Mouse (Mus musculus): ENCODE measurements at regions not wholly inside any gene's neighbourhood (a gene's known extent, or its start where the extent isn't known, plus 50 kb on each side); places are given as distances from the start of the nearest gene placed in this dataset.

- TF ChIP-seq POLR2A (IDR thresholded peaks at IDR 0.05; ENCODE audit: borderline replicate concordance, extremely low read depth, low read depth, low read length) (no peak), CTCF (IDR thresholded peaks at IDR 0.05; ENCODE audit: insufficient read depth, low read length) (no peak)
- Histone ChIP-seq H3K4me1 (ENCODE audit: control insufficient read depth, insufficient read depth, low read length) (no peaks in the 10 kb centered on the region), H3K4me3 (replicated peaks; ENCODE audit: extremely low read depth, low read depth, low read length) (no peak overlapping the region)
- no peak for DNase-seq
These were observed 235.2 kb upstream of the Ptprz1 start for GRCm38 (mm10) chr6:22640100-22640499.

- WGBS: 82% methylated on average over 3 of the region's 3 CpGs
- H3K4me3 ChIP-seq (replicated peaks; ENCODE audit: extremely low read depth, low read depth, low read length): no peak overlapping the region
- TF ChIP-seq CTCF (IDR thresholded peaks at IDR 0.05; ENCODE audit: insufficient read depth, low read length): no peak
- TF ChIP-seq POLR2A (IDR thresholded peaks at IDR 0.05; ENCODE audit: borderline replicate concordance, extremely low read depth, low read depth, low read length): no peak
- no peaks in the 10 kb centered on the region for H3K4me1 ChIP-seq (ENCODE audit: control insufficient read depth, insufficient read depth, low read length)
- DNase-seq: no peak
These were observed 240.2 kb upstream of the Ptprz1 start for GRCm38 (mm10) chr6:22635141-22635540.

GRCm38 (mm10) chr6:22634740-22635139 is 240.6 kb upstream of the Ptprz1 start:
- no peaks in the 10 kb centered on the region for H3K4me1 ChIP-seq (ENCODE audit: control insufficient read depth, insufficient read depth, low read length)
- 75% methylated on average over 5 of the region's 5 CpGs for WGBS
- TF ChIP-seq CTCF (IDR thresholded peaks at IDR 0.05; ENCODE audit: insufficient read depth, low read length) (no peak), POLR2A (IDR thresholded peaks at IDR 0.05; ENCODE audit: borderline replicate concordance, extremely low read depth, low read depth, low read length) (no peak)
- no peak overlapping the region for H3K4me3 ChIP-seq (replicated peaks; ENCODE audit: extremely low read depth, low read depth, low read length)
- DNase-seq: no peak

GRCm38 (mm10) chr6:22591592-22591991 is 235.5 kb upstream of the Fam3c start:
- no peak overlapping the region for H3K4me3 ChIP-seq (replicated peaks; ENCODE audit: extremely low read depth, low read depth, low read length)
- H3K4me1 ChIP-seq (ENCODE audit: control insufficient read depth, insufficient read depth, low read length): no peaks in the 10 kb centered on the region
- 64% methylated on average over 5 of the region's 5 CpGs for WGBS
- no peak for DNase-seq
- no peak for TF ChIP-seq POLR2A (IDR thresholded peaks at IDR 0.05; ENCODE audit: borderline replicate concordance, extremely low read depth, low read depth, low read length)
- no peak for TF ChIP-seq CTCF (IDR thresholded peaks at IDR 0.05; ENCODE audit: insufficient read depth, low read length)

- WGBS: 63% methylated on average over 4 of the region's 4 CpGs
- H3K4me3 ChIP-seq (replicated peaks; ENCODE audit: extremely low read depth, low read depth, low read length): no peak overlapping the region
- TF ChIP-seq POLR2A (IDR thresholded peaks at IDR 0.05; ENCODE audit: borderline replicate concordance, extremely low read depth, low read depth, low read length) (no peak), CTCF (IDR thresholded peaks at IDR 0.05; ENCODE audit: insufficient read depth, low read length) (no peak)
These were observed 228.8 kb upstream of the Fam3c start for GRCm38 (mm10) chr6:22584851-22585250.

GRCm38 (mm10) chr6:22572925-22573324 is 216.9 kb upstream of the Fam3c start:
- WGBS: 39% methylated on average over 1 of the region's 1 CpGs
- TF ChIP-seq POLR2A (IDR thresholded peaks at IDR 0.05; ENCODE audit: borderline replicate concordance, extremely low read depth, low read depth, low read length) (no peak), CTCF (IDR thresholded peaks at IDR 0.05; ENCODE audit: insufficient read depth, low read length) (no peak)
- no peak for DNase-seq
- no peak overlapping the region for H3K4me3 ChIP-seq (replicated peaks; ENCODE audit: extremely low read depth, low read depth, low read length)
- no peaks in the 10 kb centered on the region for H3K4me1 ChIP-seq (ENCODE audit: control insufficient read depth, insufficient read depth, low read length)

More at GRCm38 (mm10) chr6:22584851-22585250, 228.8 kb upstream of the Fam3c start:
- no peaks in the 10 kb centered on the region for H3K4me1 ChIP-seq (ENCODE audit: control insufficient read depth, insufficient read depth, low read length)
- no peak for DNase-seq

- Histone ChIP-seq H3K4me1 (ENCODE audit: control insufficient read depth, insufficient read depth, low read length) (no peaks in the 10 kb centered on the region), H3K4me3 (replicated peaks; ENCODE audit: extremely low read depth, low read depth, low read length) (no peak overlapping the region)
- DNase-seq: no peak
- no peak for TF ChIP-seq CTCF (IDR thresholded peaks at IDR 0.05; ENCODE audit: insufficient read depth, low read length)
- no peak for TF ChIP-seq POLR2A (IDR thresholded peaks at IDR 0.05; ENCODE audit: borderline replicate concordance, extremely low read depth, low read depth, low read length)
- WGBS: 71% methylated on average over 9 of the region's 9 CpGs
These were observed 211.8 kb upstream of the Fam3c start for GRCm38 (mm10) chr6:22567891-22568290.

- Histone ChIP-seq H3K4me1 (ENCODE audit: control insufficient read depth, insufficient read depth, low read length) (no peaks in the 10 kb centered on the region), H3K4me3 (replicated peaks; ENCODE audit: extremely low read depth, low read depth, low read length) (no peak overlapping the region)
- TF ChIP-seq POLR2A (IDR thresholded peaks at IDR 0.05; ENCODE audit: borderline replicate concordance, extremely low read depth, low read depth, low read length) (no peak), CTCF (IDR thresholded peaks at IDR 0.05; ENCODE audit: insufficient read depth, low read length) (no peak)
- DNase-seq: no peak
- WGBS: 68% methylated on average over 13 of the region's 13 CpGs
These were observed 192.5 kb upstream of the Fam3c start for GRCm38 (mm10) chr6:22548296-22549245.

- H3K4me3 ChIP-seq (replicated peaks; ENCODE audit: extremely low read depth, low read depth, low read length): no peak overlapping the region
- WGBS: 63% methylated on average over 2 of the region's 2 CpGs
These were observed 185.6 kb upstream of the Fam3c start for GRCm38 (mm10) chr6:22541603-22542002.

GRCm38 (mm10) chr6:22538254-22538653 is 182.2 kb upstream of the Fam3c start:
- no peaks in the 10 kb centered on the region for H3K4me1 ChIP-seq (ENCODE audit: control insufficient read depth, insufficient read depth, low read length)
- TF ChIP-seq POLR2A (IDR thresholded peaks at IDR 0.05; ENCODE audit: borderline replicate concordance, extremely low read depth, low read depth, low read length) (no peak), CTCF (IDR thresholded peaks at IDR 0.05; ENCODE audit: insufficient read depth, low read length) (no peak)
- DNase-seq: no peak
- no peak overlapping the region for H3K4me3 ChIP-seq (replicated peaks; ENCODE audit: extremely low read depth, low read depth, low read length)
- 68% methylated on average over 4 of the region's 4 CpGs for WGBS

More at GRCm38 (mm10) chr6:22541603-22542002, 185.6 kb upstream of the Fam3c start:
- DNase-seq: no peak
- no peaks in the 10 kb centered on the region for H3K4me1 ChIP-seq (ENCODE audit: control insufficient read depth, insufficient read depth, low read length)
- TF ChIP-seq POLR2A (IDR thresholded peaks at IDR 0.05; ENCODE audit: borderline replicate concordance, extremely low read depth, low read depth, low read length) (no peak), CTCF (IDR thresholded peaks at IDR 0.05; ENCODE audit: insufficient read depth, low read length) (no peak)

Data from lung, adult 2 months (tissue).